Mouse (Mus musculus): ENCODE measurements around the gene Kl. TPM values are rescaled to one million over a fixed set of nuclear protein-coding genes. Genes with fewer than 3 reads are reported as not detected.

Kl gene
- polyA plus RNA-seq, 2 experiments: 0.28 to 0.45 TPM

DNA sequence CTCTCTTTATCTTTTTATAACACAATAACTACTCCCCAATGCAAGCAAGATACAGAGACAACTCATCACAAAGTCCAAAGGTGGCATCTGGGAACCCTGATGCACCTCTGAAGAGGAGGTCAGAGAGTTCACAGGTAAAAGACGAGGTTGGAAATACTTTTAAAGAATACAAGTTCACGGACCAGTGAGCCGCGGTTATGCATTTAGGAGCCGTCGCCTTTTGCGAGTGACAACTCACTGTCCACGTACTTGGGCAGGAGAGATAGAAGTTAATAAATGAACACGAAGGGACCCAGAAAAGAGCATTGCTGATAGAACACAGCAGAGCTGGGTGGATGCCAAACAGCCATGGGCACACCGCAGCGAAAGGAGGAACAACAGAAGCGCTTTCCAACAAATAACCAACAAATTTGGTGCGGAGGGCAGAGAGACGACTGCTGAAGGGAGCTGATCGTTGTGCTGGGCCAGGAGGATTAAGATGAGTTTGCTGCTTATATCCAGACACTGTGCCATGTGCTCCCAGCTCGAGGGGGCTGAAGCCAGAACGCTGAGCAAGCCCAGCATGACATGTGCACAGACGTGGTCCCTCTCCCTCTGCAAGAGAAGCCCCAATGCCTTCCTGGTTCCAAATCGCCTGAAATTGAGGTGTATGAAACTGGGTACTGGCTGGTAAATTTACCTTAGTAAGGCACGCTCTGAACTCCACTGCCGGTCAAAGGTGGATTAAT lies 35.1 kb upstream of the Kl start:
- H3K9ac ChIP-seq (ENCODE audit: low read depth, low read length, severe bottlenecking): no peak overlapping the region
- H3K36me3 ChIP-seq (ENCODE audit: control insufficient read depth, insufficient read depth, low read length): no peaks in the 10 kb centered on the region
- ATAC-seq (ENCODE audit: low FRiP score, low read depth): no peak
- H3K27ac ChIP-seq (replicated peaks; ENCODE audit: low read depth, low read length): no peak overlapping the region
- no peak overlapping the region for H3K4me3 ChIP-seq (replicated peaks; ENCODE audit: low read length)
- H3K9me3 ChIP-seq (ENCODE audit: control insufficient read depth, low read length): no peaks in the 10 kb centered on the region
- no peak for TF ChIP-seq POLR2A (IDR thresholded peaks at IDR 0.05; ENCODE audit: borderline replicate concordance, extremely low read depth, insufficient read depth, insufficient read length)
- H3K4me2 ChIP-seq (replicated peaks; ENCODE audit: low read depth, low read length, severe bottlenecking): no peak overlapping the region
- no peak for DNase-seq (ENCODE audit: low spot score)
- no peaks in the 10 kb centered on the region; the same call in 1 of the 2 replicates for H3K4me1 ChIP-seq (ENCODE audit: control insufficient read depth, insufficient read depth, low read length)
- 77% methylated on average over 21 of the region's 21 CpGs for WGBS
- no peaks in the 10 kb centered on the region for H3K27me3 ChIP-seq (ENCODE audit: control insufficient read depth, insufficient read depth, low read length)

DNA sequence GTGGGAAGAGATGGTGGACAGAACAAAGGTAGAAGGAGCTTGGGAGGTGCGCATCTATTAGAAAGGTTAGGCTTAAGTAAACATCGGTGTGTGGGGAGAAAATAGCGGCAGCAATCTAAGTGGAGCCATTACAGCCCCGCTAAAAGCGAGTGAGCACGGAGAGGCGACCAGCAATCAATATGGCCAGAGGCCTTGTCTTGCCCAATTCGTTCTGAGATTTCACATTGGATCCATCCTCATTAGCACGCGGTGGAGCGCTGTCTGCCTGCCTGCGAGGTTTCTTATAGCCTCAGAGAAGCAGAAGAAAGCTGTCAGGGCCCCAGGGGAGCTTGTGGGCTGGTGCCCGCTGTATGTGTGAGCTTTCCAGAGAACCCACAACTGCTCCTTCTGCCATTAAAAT lies 33.8 kb upstream of the Kl start:
- ATAC-seq (ENCODE audit: low FRiP score, low read depth) (no peak), DNase-seq (ENCODE audit: low spot score) (no peak)
- WGBS: 85% methylated on average over 13 of the region's 13 CpGs
- no peaks in the 10 kb centered on the region for H3K4me1 ChIP-seq (ENCODE audit: control insufficient read depth, insufficient read depth, low read length)
- H3K4me2 ChIP-seq (replicated peaks; ENCODE audit: low read depth, low read length, severe bottlenecking): no peak overlapping the region
- no peaks in the 10 kb centered on the region for H3K36me3 ChIP-seq (ENCODE audit: control insufficient read depth, insufficient read depth, low read length)
- no peak overlapping the region for H3K9ac ChIP-seq (ENCODE audit: low read depth, low read length, severe bottlenecking)
- TF ChIP-seq POLR2A (IDR thresholded peaks at IDR 0.05; ENCODE audit: borderline replicate concordance, extremely low read depth, insufficient read depth, insufficient read length): no peak
- H3K9me3 ChIP-seq (ENCODE audit: control insufficient read depth, low read length): no peaks in the 10 kb centered on the region
- H3K27me3 ChIP-seq (ENCODE audit: control insufficient read depth, insufficient read depth, low read length): no peaks in the 10 kb centered on the region
- H3K27ac ChIP-seq (replicated peaks; ENCODE audit: low read depth, low read length): no peak overlapping the region
- no peak overlapping the region for H3K4me3 ChIP-seq (replicated peaks; ENCODE audit: low read length)

DNA sequence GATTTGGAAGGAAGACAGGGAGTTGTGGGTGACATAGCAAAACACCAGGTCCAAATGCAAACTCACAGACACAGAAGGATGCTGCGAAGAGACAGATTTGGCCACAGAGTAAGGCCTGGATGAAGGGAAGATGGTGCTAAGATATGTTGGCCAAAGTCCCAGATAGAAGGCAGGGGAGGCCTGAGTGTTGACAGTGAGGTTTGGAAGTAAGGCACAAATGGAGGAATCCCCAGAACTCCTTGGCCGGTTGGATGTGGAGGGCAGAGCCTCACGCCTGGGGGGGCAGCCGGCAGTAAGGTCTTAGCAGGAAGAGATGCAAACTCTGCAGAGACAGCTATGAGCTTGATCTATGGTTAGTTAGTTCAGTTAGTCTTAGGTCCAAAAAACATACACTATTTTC lies 33.1 kb upstream of the Kl start:
- Histone ChIP-seq H3K27me3 (ENCODE audit: control insufficient read depth, insufficient read depth, low read length) (no peaks in the 10 kb centered on the region), H3K4me1 (ENCODE audit: control insufficient read depth, insufficient read depth, low read length) (no peaks in the 10 kb centered on the region), H3K4me2 (replicated peaks; ENCODE audit: low read depth, low read length, severe bottlenecking) (no peak overlapping the region), H3K36me3 (ENCODE audit: control insufficient read depth, insufficient read depth, low read length) (no peaks in the 10 kb centered on the region), H3K9me3 (ENCODE audit: control insufficient read depth, low read length) (no peaks in the 10 kb centered on the region), H3K9ac (ENCODE audit: low read depth, low read length, severe bottlenecking) (no peak overlapping the region), H3K27ac (replicated peaks; ENCODE audit: low read depth, low read length) (no peak overlapping the region), H3K4me3 (replicated peaks; ENCODE audit: low read length) (no peak overlapping the region)
- ATAC-seq (ENCODE audit: low FRiP score, low read depth): no peak
- no peak for TF ChIP-seq POLR2A (IDR thresholded peaks at IDR 0.05; ENCODE audit: borderline replicate concordance, extremely low read depth, insufficient read depth, insufficient read length)
- WGBS: 87% methylated on average over 4 of the region's 4 CpGs
- DNase-seq (ENCODE audit: low spot score): no peak

DNA sequence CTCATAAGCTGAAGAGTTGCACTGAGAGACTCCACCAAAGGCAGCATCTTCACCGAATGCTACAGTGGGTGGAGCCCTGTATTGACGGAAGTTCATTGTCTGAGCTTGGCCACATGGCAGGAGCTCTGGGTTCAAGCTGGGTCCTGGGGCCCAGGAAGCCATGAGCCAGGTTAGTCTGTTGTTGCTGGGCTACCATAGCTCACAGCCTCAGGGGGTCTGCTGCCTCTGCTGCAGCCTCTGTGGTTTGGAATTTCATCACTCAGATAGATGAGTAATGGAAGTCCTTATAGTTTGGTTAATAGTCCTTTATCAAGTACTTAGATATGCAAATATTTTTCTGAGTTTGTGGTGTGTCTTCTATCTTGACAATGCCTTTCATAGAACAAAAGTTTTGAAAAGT lies 32.4 kb upstream of the Kl start:
- Histone ChIP-seq H3K36me3 (ENCODE audit: control insufficient read depth, insufficient read depth, low read length) (no peaks in the 10 kb centered on the region), H3K9ac (ENCODE audit: low read depth, low read length, severe bottlenecking) (no peak overlapping the region), H3K27me3 (ENCODE audit: control insufficient read depth, insufficient read depth, low read length) (no peaks in the 10 kb centered on the region), H3K4me3 (replicated peaks; ENCODE audit: low read length) (no peak overlapping the region), H3K4me2 (replicated peaks; ENCODE audit: low read depth, low read length, severe bottlenecking) (no peak overlapping the region), H3K9me3 (ENCODE audit: control insufficient read depth, low read length) (no peaks in the 10 kb centered on the region), H3K4me1 (ENCODE audit: control insufficient read depth, insufficient read depth, low read length) (no peaks in the 10 kb centered on the region), H3K27ac (replicated peaks; ENCODE audit: low read depth, low read length) (no peak overlapping the region)
- TF ChIP-seq POLR2A (IDR thresholded peaks at IDR 0.05; ENCODE audit: borderline replicate concordance, extremely low read depth, insufficient read depth, insufficient read length): no peak
- DNase-seq (ENCODE audit: low spot score): no peak
- 77% methylated on average over 2 of the region's 2 CpGs for WGBS
- ATAC-seq (ENCODE audit: low FRiP score, low read depth): no peak

DNA sequence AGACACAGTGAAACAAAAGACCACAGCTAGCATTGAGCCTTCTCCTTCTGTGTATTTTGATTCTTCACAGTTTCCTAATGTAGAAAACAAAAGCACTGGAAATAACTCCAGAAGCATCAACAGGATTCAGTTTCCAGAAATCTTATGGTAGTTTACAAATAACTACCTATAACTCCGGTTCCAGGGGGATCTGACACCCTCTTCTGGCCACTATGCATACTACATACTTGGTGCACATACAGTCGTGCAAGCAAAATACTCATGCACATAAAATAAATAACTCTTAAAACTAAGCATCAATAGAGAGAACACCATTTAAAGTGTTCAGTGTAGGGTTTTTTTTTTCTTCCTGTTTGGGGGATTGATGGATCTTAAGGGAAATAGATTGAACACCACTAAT lies 23.0 kb upstream of the Kl start:
- Histone ChIP-seq H3K4me2 (replicated peaks; ENCODE audit: low read depth, low read length, severe bottlenecking) (no peak overlapping the region), H3K36me3 (ENCODE audit: control insufficient read depth, insufficient read depth, low read length) (no peaks in the 10 kb centered on the region), H3K4me3 (replicated peaks; ENCODE audit: low read length) (no peak overlapping the region), H3K9ac (ENCODE audit: low read depth, low read length, severe bottlenecking) (no peak overlapping the region), H3K4me1 (ENCODE audit: control insufficient read depth, insufficient read depth, low read length) (no peaks in the 10 kb centered on the region), H3K9me3 (ENCODE audit: control insufficient read depth, low read length) (no peaks in the 10 kb centered on the region), H3K27me3 (ENCODE audit: control insufficient read depth, insufficient read depth, low read length) (no peaks in the 10 kb centered on the region), H3K27ac (replicated peaks; ENCODE audit: low read depth, low read length) (no peak overlapping the region)
- ATAC-seq (ENCODE audit: low FRiP score, low read depth) (no peak), DNase-seq (ENCODE audit: low spot score) (no peak)
- no peak for TF ChIP-seq POLR2A (IDR thresholded peaks at IDR 0.05; ENCODE audit: borderline replicate concordance, extremely low read depth, insufficient read depth, insufficient read length)
- 80% methylated on average over 2 of the region's 2 CpGs for WGBS
